Mouse (Mus musculus) cerebellum, adult 11 months (tissue): Measurements from ENCODE around the gene Rbm44.

Source experiments
- DNase-seq: peaks from one replicate; pipeline ENCODE4 v3.0.0; 2022

Rbm44 gene

GRCm38 (mm10) chr1:91211099-91211498 lies 66.2 kb downstream of the Rbm44 start:
- DNase-seq = peak; percentile 11

DNA sequence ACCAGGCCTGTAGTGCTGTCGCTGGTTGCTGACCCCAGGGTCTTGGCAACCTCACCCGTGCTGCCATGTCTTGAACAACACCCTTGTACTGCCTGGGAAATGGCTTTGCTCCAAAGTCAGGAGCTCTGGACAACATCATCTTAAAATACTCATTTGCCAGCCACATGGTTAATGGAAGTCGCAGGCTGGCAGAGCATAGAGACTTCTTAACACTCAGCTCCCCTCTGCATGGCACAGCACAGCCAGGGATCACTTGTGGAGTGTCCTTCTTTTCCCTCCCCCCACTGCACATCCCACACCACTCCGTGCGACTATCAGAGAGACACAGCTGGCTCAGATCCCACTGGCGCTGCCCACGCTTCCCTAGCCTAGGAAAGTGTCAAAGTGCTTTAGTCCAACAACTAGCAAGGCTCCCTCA lies 66.7 kb downstream of the Rbm44 start:
- no peak for DNase-seq

- DNase-seq = no peak
Measured at GRCm38 (mm10) chr1:91215264-91215663, 70.4 kb downstream of the Rbm44 start.

DNA sequence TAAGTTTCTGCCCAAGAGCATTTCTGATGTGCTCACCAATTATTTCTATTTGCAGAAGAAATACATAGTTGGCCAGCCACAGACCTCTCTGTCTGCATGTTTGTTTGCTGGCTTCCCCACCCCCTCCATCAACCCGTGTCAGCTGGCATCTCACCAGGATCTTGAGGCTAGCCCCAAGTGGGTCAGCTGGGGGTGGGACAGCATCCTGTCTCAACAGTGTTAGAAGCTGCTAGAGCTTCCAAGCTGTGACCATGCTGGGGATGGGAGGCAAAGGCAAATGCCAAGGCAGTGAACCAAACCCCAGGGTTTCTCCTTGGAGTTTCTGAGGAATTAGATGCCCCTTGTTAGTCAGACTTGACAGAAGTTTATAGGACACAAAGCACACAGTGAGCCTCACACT lies 71.1 kb downstream of the Rbm44 start:
- DNase-seq = peak; percentile 6

DNA sequence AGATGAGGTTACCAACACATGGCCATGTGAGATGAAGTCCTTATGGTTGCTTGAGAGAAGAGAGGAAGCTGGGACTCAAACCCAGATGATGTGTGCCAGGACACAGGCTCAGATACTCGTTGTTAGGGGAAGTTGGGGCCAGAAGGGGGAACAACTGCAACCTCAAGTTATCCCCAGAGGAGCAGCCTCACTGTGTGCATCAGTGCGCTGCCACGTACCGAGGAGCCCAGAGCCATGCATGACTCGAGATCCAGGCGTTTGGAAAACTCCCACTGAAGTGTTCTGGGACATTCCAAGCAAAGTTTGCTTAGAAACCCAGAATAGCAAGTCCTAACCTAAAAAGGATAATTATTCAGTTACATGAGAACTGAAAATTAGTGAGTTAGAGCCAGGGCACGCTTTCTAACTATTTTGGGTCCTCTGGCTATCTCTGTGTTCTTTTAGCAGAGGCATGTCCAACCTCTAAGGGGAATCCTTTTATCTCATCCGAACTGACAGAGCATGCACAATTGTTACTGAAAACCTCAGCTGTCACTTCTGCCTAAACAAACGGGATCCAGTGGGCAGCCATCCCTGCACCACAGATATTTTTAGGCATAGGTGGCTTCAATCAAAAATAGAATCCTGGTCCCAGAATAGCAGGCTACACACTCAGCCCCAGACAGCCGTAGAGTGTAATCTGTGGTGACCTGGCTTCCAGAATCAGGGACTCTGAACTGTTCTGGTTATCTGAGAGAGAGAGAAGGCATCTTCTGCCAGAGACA lies 71.8 kb downstream of the Rbm44 start:
- no peak for DNase-seq

- DNase-seq = no peak
Measured at GRCm38 (mm10) chr1:91219641-91220321, 74.9 kb downstream of the Rbm44 start.

DNA sequence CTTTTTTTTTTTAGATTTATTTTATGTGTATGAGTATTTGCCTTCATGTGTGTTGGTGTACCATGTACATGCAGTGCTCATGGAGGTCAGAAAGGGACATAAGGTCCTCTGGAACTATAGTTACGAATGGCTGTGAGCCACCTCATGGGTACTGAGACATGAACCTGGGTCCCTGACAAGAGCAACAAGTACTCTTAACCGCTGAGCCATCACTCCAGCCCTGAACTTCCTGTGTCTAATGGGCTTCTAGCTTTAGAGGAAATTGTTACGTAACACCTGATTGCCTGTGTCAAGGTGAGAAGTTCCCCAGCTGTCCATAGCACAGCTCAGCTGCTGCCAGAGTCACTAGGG lies 75.4 kb downstream of the Rbm44 start:
- DNase-seq = no peak
